Mouse (Mus musculus) forebrain, embryonic 12.5 days (tissue): Measurements from ENCODE around the gene Nuak1. TPM values are rescaled to one million over a fixed set of nuclear protein-coding genes. Genes with fewer than 3 reads are reported as not detected.

Experiments used
- ATAC-seq: fragments of 200-750 bp; cut with Nextera tagmentation; 2 replicates; pipeline ENCODE4 v1.8.0; 2017; ENCODE audit warnings: moderate TSS enrichment; ENCODE audit not compliant: low FRiP score
- H3K27ac ChIP-seq: fragments of 300-500 bp; sonication (generic); 2 replicates; pipeline ENCODE4 v1.5.1; 2016; ENCODE audit warnings: mild to moderate bottlenecking
- H3K27me3 ChIP-seq: fragments of 300-500 bp; sonication (generic); 2 replicates; pipeline ENCODE4 v1.6.1; 2016; ENCODE audit warnings: mild to moderate bottlenecking
- H3K36me3 ChIP-seq: fragments of 300-500 bp; sonication (generic); replicated peaks from 2 replicates; pipeline ENCODE4 v1.6.1; 2016; ENCODE audit warnings: mild to moderate bottlenecking
- H3K4me1 ChIP-seq: fragments of 300-500 bp; sonication (generic); 2 replicates; pipeline ENCODE4 v1.6.1; 2016
- H3K4me2 ChIP-seq: fragments of 300-500 bp; sonication (generic); 2 replicates; pipeline ENCODE4 v1.6.1; 2016; ENCODE audit warnings: mild to moderate bottlenecking, moderate library complexity
- H3K4me3 ChIP-seq: fragments of 300-500 bp; sonication (generic); replicated peaks from 2 replicates; pipeline ENCODE4 v1.5.1; 2016; ENCODE audit warnings: mild to moderate bottlenecking
- H3K9ac ChIP-seq: fragments of 300-500 bp; sonication (generic); 2 replicates; pipeline ENCODE4 v1.6.1; 2016; ENCODE audit warnings: mild to moderate bottlenecking
- H3K9me3 ChIP-seq: fragments of 300-500 bp; sonication (generic); 2 replicates; pipeline ENCODE4 v1.6.1; 2016
- WGBS: fragments of 180-500 bp; shearing (Covaris S2); methylation state at CpG from one replicate; pipeline ENCODE4 v1.1.7; 2016; 5-methylcytosine and 5-hydroxymethylcytosine counted together
- polyA plus RNA-seq: library from polyadenylated mRNA; unstranded; fragments of >200 nt; fragmentation: Nextera tagmentation; extraction: Ambion mirVana; gene quantifications from 2 replicates; pipeline ENCODE4 v1.2.1, GENCODE M21; 2016

Nuak1 gene
- polyA plus RNA-seq, 1 experiment from 2014 or later: 5.3 TPM

GRCm38 (mm10) chr10:84467555-84468164 lies 27.3 kb upstream of the Nuak1 start:
- Histone ChIP-seq H3K27me3 (no peaks in the 10 kb centered on the region), H3K4me3 (no peak overlapping the region), H3K9me3 (no peaks in the 10 kb centered on the region), H3K9ac (no peak overlapping the region), H3K27ac (no peak overlapping the region), H3K36me3 (no peaks in the 10 kb centered on the region), H3K4me1 (peaks cover 9% of the 10 kb centered on the region), H3K4me2 (no peak overlapping the region)
- no peak for ATAC-seq
- 20% methylated on average over 6 of the region's 6 CpGs for WGBS

DNA sequence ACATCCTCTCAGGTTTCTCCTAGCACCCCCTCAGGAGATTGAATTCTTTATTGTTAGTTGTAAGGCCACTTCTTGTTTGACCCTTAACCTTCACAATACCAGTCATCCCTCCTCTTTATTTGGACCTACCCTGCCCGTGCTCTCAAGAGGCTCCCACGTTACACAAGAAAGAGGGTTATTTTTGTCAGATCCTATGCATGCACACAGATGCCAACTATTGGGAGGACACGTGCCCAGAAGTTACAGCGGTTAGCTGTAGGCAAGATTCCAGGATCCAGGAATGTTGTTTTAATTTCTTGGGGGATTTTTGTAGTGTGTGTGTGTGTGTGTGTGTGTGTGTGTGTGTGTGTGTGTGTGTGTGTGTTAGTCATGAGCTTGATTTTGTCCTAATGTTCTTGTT lies 25.1 kb upstream of the Nuak1 start:
- H3K27me3 ChIP-seq: no peaks in the 10 kb centered on the region
- WGBS: 67% methylated on average over 4 of the region's 4 CpGs
- H3K4me2 ChIP-seq: no peak overlapping the region
- H3K27ac ChIP-seq: no peak overlapping the region
- no peak overlapping the region for H3K4me3 ChIP-seq
- no peaks in the 10 kb centered on the region for H3K36me3 ChIP-seq
- H3K4me1 ChIP-seq: peaks cover 9% of the 10 kb centered on the region
- ATAC-seq: no peak
- H3K9ac ChIP-seq: no peak overlapping the region
- H3K9me3 ChIP-seq: no peaks in the 10 kb centered on the region

DNA sequence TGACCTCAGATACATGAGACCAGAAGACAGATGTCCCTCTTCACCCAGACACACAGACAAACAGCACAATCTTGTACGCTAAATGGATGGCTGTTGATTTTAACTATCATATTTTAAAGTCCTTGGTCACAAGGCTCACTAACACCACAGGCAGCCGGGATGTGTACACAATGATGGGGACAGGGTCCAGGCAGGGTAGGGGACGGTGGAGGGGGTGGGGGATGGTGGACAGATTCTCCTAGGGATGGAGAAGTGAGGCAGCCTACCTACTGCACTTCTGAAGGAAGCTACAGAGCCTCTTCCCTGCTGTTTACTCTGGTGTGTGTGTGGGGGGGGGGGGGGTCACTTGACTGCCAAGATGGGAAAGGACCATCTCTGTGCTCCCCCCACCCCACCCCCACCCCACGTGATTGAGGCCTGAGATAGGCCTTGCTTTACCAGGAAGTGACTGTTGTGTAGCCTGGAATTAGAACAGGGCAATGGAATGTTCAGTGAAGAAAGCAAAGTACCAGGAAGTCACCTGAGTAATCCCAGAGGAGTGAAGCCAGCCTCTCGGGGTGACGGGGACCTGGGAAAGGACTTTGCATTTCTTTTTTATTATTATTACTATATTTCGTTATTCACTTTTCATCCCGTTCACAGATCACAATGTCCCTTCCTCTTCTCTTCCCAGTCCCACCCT lies 20.2 kb upstream of the Nuak1 start:
- H3K4me3 ChIP-seq: no peak overlapping the region
- no peak overlapping the region for H3K27ac ChIP-seq
- no peak for ATAC-seq
- H3K4me1 ChIP-seq: peaks cover 8% of the 10 kb centered on the region; the same call in 1 of the 2 replicates
- no peaks in the 10 kb centered on the region for H3K27me3 ChIP-seq
- H3K9me3 ChIP-seq: no peaks in the 10 kb centered on the region
- no peak overlapping the region for H3K4me2 ChIP-seq
- WGBS: 79% methylated on average over 8 of the region's 8 CpGs
- H3K9ac ChIP-seq: no peak overlapping the region
- H3K36me3 ChIP-seq: no peaks in the 10 kb centered on the region

- no peak overlapping the region for H3K27ac ChIP-seq
- WGBS: 82% methylated on average over 5 of the region's 5 CpGs
- H3K4me2 ChIP-seq: no peak overlapping the region
- H3K9me3 ChIP-seq: no peaks in the 10 kb centered on the region
- H3K27me3 ChIP-seq: no peaks in the 10 kb centered on the region
- H3K4me1 ChIP-seq: peaks cover 8% of the 10 kb centered on the region; the same call in 1 of the 2 replicates
- H3K9ac ChIP-seq: no peak overlapping the region
- no peak overlapping the region for H3K4me3 ChIP-seq
- H3K36me3 ChIP-seq: no peaks in the 10 kb centered on the region
- ATAC-seq: no peak
Observed at GRCm38 (mm10) chr10:84458094-84458493, 17.7 kb upstream of the Nuak1 start.

GRCm38 (mm10) chr10:84457539-84457938 lies 17.1 kb upstream of the Nuak1 start:
- Histone ChIP-seq H3K4me3 (no peak overlapping the region), H3K27ac (no peak overlapping the region), H3K27me3 (no peaks in the 10 kb centered on the region), H3K9me3 (no peaks in the 10 kb centered on the region), H3K36me3 (no peaks in the 10 kb centered on the region), H3K9ac (no peak overlapping the region), H3K4me1 (peaks cover 8% of the 10 kb centered on the region; the same call in 1 of the 2 replicates), H3K4me2 (no peak overlapping the region)
- ATAC-seq: no peak
- 89% methylated on average over 9 of the region's 9 CpGs for WGBS

DNA sequence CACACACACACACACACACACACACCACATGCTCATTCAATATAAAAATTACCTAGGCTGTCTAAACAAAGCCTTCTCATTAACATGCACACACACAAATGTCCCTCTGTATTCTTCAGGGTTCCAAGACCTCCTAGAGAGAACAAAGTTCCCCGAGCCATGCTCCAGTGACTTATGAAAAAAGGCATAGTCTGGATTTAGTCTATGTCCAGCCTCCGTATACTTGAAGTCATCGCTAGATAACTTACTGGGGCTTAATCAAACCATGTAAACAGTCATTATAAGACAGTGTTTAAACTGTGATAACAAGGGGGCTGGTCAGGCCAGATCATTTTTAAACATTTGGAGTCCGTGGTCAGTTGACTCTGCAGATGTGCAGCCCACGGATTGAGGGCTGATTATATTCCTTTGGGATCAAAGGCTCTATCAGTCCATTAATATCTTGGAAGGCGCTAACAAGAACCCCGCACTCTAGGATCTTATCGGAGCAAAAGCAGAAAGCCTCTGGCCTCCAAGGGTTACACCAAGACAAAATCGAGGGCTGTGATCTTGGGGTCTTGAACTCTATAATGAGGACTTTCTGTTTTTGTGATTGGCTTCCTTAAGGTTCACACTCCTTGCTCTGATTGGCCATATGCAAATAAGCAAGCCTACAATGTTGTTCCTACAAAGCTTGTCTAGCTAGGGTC lies 16.4 kb upstream of the Nuak1 start:
- Histone ChIP-seq H3K4me3 (no peak overlapping the region), H3K27me3 (no peaks in the 10 kb centered on the region), H3K36me3 (no peaks in the 10 kb centered on the region), H3K9ac (no peak overlapping the region), H3K4me1 (peaks cover 8% of the 10 kb centered on the region; the same call in 1 of the 2 replicates), H3K27ac (no peak overlapping the region), H3K4me2 (no peak overlapping the region), H3K9me3 (no peaks in the 10 kb centered on the region)
- ATAC-seq: no peak
- 53% methylated on average over 9 of the region's 9 CpGs for WGBS

- Histone ChIP-seq H3K4me1 (peaks cover 13% of the 10 kb centered on the region), H3K36me3 (no peaks in the 10 kb centered on the region), H3K9ac (no peak overlapping the region), H3K27me3 (no peaks in the 10 kb centered on the region; the same call in 1 of the 2 replicates), H3K4me3 (no peak overlapping the region), H3K4me2 (no peak overlapping the region), H3K9me3 (no peaks in the 10 kb centered on the region), H3K27ac (no peak overlapping the region)
- no peak for ATAC-seq
- WGBS: 65% methylated on average over 4 of the region's 4 CpGs
Observed at GRCm38 (mm10) chr10:84451883-84452282, 11.5 kb upstream of the Nuak1 start.

DNA sequence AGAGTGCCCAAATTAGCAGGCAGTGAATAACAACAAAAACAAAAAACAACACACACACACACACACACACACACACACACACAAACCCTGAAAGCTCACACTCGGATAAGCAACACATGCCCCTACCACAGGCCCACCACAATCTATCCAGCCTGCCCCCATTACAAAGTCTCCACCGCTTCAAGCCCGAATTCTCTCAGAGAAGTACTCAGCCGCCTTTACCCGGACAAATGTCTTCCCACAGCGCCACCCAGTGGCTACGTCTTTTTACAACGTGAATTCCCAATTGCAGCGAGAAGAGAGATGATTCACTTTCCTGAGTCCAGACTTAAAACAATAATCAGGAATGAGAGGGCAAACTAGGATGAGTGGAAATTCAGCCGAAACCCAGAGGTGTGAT lies 10.3 kb upstream of the Nuak1 start:
- WGBS: 3% methylated on average over 10 of the region's 10 CpGs
- Histone ChIP-seq H3K4me2 (no peak overlapping the region), H3K4me3 (no peak overlapping the region), H3K9ac (no peak overlapping the region), H3K27me3 (no peaks in the 10 kb centered on the region; the same call in 1 of the 2 replicates), H3K27ac (no peak overlapping the region), H3K4me1 (peaks cover 12% of the 10 kb centered on the region), H3K36me3 (no peaks in the 10 kb centered on the region), H3K9me3 (no peaks in the 10 kb centered on the region)
- peak; percentile 74 for ATAC-seq

GRCm38 (mm10) chr10:84449733-84450132 lies 9.3 kb upstream of the Nuak1 start:
- no peak overlapping the region for H3K4me3 ChIP-seq
- H3K9ac ChIP-seq: no peak overlapping the region
- no peak overlapping the region for H3K4me2 ChIP-seq
- no peaks in the 10 kb centered on the region for H3K36me3 ChIP-seq
- no peaks in the 10 kb centered on the region; the same call in 1 of the 2 replicates for H3K27me3 ChIP-seq
- no peak overlapping the region for H3K27ac ChIP-seq
- H3K9me3 ChIP-seq: no peaks in the 10 kb centered on the region
- H3K4me1 ChIP-seq: peaks cover 12% of the 10 kb centered on the region
- no peak for ATAC-seq
- WGBS: 80% methylated on average over 8 of the region's 8 CpGs

GRCm38 (mm10) chr10:84447411-84447821 lies 7.0 kb upstream of the Nuak1 start:
- Histone ChIP-seq H3K4me1 (peaks cover 18% of the 10 kb centered on the region), H3K9me3 (no peaks in the 10 kb centered on the region), H3K4me2 (no peak overlapping the region), H3K4me3 (no peak overlapping the region), H3K36me3 (no peaks in the 10 kb centered on the region), H3K27me3 (no peaks in the 10 kb centered on the region; the same call in 1 of the 2 replicates), H3K27ac (peak overlapping the region; percentile 69), H3K9ac (no peak overlapping the region)
- WGBS: 5% methylated on average over 8 of the region's 8 CpGs
- peak; percentile 61; the same call in 1 of the 2 replicates for ATAC-seq

DNA sequence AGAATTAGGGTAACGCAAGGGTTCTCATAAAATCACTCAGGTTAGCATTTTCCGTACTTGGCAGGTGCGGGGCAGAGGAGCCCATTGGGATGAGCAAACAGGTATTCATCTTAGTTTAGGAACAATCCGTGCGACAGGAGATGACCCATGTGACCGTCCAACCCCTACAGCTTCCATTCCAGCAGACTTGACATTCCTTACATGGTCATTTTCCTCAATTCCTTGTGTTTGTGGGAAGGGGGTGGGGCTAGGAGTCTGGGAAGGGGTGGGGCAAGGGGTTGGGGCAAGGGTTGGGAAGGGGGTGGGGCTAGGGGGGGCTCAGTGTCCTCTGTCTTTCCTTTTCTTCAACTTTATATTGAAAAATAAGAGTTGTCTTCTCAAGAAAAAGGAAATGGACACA lies 6.3 kb upstream of the Nuak1 start:
- Histone ChIP-seq H3K27ac (peak overlapping the region; percentile 69), H3K27me3 (no peaks in the 10 kb centered on the region; the same call in 1 of the 2 replicates)

DNA sequence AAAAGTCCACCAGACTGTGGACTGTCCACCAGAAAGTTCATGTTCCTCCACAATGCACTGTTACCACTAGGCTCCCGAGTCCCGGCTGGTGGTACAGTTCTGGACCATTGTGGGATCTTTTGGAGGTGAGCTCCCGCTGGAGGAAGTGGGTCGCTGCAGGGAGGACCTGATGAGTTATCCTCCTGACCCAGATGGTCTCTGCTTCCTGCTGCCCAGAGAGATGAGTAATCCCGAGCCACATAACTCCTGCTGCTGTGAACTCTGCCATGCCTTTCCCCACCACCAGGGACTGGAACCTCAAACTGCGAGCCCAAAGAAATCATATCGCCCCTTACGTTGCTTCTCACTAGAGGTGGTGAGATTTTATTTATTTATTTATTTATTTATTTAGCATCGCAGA lies 4.0 kb upstream of the Nuak1 start:
- no peak for ATAC-seq
- Histone ChIP-seq H3K4me2 (no peak overlapping the region), H3K27ac (no peak overlapping the region), H3K4me1 (peaks cover 38% of the 10 kb centered on the region), H3K27me3 (no peaks in the 10 kb centered on the region), H3K9me3 (no peaks in the 10 kb centered on the region), H3K36me3 (no peaks in the 10 kb centered on the region), H3K4me3 (no peak overlapping the region), H3K9ac (no peak overlapping the region)
- 83% methylated on average over 9 of the region's 9 CpGs for WGBS

More for the DNA sequence above, 6.3 kb upstream of the Nuak1 start:
- WGBS: 75% methylated on average over 6 of the region's 6 CpGs
- Histone ChIP-seq H3K9me3 (no peaks in the 10 kb centered on the region), H3K9ac (no peak overlapping the region), H3K4me2 (no peak overlapping the region), H3K4me3 (no peak overlapping the region), H3K4me1 (peaks cover 26% of the 10 kb centered on the region), H3K36me3 (no peaks in the 10 kb centered on the region)
- no peak for ATAC-seq
